Mouse (Mus musculus): Measurements from ENCODE around the gene Pno1.
A peak's percentile ranks its signal among the peaks of the same experiment; 100 is the strongest.
"Not testable (repeated sequence)": the region's sequence is repeated elsewhere in the genome, so short reads cannot be mapped to it uniquely, and the experiment has no call there.

Pno1 gene

DNA sequence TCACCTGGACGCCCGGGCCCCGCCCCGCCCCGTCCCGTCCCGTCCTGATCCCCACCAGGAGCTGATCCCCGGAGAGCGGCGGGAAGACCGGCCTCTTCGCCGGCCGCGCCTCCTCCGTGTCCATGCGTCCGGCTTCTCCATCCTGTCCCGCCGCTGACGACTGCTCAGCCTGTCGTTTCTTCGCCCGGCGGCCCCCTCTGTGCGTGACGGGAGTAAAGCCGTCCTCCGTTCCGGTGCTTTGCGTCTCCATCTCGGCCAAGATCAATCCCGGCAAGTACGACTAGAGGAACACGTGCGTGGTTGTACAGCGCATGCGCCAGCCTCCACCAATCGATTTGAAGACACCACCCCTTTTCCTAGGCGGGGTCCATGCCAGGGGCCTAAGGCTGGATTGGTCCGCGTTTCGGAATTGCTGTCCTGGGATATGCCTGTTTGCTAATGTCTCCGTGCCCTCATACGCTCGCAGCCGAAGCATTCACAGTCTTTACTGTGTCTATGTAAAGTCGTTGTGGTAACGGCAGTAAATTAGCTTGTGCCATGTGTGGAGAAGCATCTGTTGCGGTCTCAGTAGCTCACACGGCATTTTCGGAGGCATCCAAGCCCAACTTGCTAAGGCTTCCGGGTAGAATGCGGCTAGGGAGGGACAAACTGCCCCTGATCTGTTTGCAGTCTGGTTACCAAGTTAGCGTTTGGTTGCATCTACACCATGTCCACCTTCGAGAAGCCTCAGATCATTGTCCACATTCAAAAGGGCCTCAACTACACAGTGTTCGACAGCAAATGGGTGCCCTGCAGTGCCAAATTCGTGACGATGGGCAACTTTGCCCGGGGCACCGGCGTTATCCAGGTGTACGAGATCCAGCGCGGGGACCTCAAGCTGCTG, at the start of gene Pno1:
Gene Pno1 (minus strand): TSS at position 311 of the 883 bp plus-strand sequence.
- peak; percentile 96 for DNase-seq

DNA sequence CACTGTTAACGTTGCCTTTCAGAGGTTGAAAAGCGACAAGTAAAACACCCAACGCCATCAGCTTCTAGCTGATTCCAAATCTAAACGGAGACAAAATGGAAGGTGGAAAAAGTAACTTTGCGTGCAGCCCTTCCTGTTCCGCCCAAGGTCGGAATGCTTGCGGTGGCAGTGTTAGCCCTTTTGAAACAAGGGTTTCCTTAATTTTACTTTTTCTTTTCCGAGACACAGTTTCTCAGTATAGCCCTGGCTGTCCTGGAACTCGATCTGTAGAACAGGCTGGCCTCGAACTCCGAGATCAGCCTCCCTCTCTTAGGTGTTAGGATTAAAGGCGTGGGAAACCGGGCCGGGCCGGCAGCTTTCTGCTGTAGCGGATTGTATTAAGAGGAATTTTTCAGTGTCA, 46.5 kb upstream of the Pno1 start:
- DNase-seq = no peak

- DNase-seq = peak; percentile 98
Observed at GRCm38 (mm10) chr11:17257443-17257842, 46.1 kb upstream of the Pno1 start, which contains the start of gene C1d. TSS of gene C1d (plus strand) at chr11:17257579.

- no peak for DNase-seq
Observed at GRCm38 (mm10) chr11:17256813-17257365, 45.5 kb upstream of the Pno1 start.

DNA sequence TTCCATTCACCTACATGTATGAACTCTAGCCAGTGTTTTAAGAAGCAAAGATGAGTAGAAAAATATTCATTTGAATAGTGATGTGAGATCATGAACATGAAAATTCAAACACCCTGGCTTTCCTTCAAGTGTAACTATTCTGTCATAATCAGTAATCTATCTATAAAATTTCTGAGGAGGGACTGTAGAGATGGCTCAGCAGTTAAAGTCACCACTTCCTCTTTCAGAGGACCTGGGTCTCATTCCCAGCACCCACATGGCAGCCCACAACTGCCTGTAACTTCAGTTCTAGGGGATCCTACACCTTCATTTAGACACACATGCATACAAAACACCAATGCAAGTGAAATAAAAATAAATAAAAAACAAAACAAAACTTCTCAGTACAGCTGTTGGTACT, 37.3 kb upstream of the Pno1 start:
- DNase-seq = no peak

- not testable (repeated sequence) for DNase-seq
Observed at GRCm38 (mm10) chr11:17238598-17238997, 27.2 kb upstream of the Pno1 start.

DNA sequence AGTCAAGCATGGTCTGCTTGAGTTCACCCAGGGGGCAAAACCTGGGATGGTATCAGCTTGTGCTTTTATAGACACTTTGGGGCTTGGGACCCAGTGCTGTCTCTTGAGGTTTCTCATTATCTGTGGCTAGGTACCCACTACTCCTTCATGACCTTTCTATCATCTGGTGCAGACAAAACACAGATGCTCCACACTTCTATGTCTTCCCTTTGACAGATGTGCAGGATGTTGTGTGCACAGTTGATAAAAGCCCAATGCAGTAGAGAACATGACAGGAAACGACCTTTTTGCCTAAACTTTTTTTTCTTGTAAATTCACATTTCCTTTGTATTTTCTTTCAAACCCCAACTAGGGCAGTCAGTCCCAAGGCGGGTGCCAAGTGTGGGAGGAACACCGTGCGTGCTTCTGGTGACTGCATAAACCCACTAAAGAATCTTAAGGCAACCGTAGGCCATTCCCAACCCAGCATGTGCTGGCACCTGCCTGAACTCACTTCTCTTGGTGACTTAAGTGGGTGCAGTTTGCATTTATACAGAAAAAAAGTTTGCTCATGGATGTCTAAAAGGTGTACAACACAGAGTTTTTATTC, 25.2 kb upstream of the Pno1 start:
- DNase-seq = no peak

DNA sequence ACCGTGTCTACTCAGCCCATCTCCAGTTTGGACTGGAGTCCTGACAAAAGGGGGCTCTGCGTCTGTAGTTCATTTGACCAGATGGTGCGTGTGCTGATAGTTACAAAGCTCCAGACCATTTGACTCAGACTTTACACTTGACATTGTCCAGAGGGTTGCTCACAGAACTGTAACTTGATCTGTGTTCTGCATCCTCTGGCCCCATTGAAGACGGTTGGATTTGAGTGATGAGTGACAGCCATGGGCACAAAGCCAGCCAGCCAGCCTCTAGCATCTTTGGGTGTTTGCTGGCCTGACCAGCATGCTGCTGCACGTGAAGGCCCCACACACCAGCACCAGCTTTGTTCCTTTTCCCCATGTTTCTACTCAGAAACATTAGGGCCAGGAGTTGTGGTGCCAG, 21.4 kb upstream of the Pno1 start:
- no peak for DNase-seq

DNA sequence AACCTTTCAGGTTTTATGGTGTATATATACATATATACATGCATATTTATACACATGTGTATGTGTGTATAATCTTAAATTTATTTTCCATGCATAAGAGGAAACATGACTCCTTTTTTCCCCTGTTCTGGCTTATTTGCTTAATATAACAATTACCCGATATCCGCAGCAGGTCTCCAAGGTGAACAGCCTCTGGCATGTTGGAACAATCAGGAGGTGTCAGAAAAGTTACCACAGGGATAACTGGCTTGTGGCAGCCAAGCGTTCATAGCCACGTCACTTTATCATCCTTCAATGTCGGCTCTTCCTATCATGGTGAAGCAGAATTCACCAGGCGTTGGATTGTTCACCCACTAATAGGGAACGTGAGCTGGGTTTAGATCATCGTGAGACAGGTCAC, 9.8 kb upstream of the Pno1 start:
- DNase-seq = no peak

GRCm38 (mm10) chr11:17215475-17215874, 4.1 kb upstream of the Pno1 start:
- DNase-seq = no peak

GRCm38 (mm10) chr11:17212903-17213509, 1.6 kb upstream of the Pno1 start:
- no peak for DNase-seq

- DNase-seq = no peak
Observed at GRCm38 (mm10) chr11:17212141-17212495, 750 bp upstream of the Pno1 start.

- no peak for DNase-seq
Observed at GRCm38 (mm10) chr11:17202481-17202880, 8.9 kb downstream of the Pno1 start.

DNA sequence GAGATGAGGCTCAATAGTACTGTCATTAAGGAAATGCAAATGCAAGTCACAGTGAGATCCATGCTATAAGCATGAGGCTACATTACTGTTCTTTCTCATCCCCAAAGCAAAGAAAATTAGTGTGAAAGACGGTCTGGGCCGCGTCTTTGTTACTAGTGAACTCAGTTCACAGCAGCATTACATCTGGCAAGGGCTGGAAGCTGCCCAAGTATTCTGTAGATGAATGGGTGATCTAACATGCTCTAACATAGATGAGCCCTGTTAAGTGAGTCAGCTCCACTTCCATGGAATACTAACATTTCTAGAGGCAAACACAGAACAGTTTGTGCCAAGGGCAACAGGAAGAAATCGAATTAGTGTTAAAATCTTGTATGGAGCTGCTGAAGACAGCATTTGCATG, 10.4 kb downstream of the Pno1 start:
- DNase-seq = no peak

- no peak for DNase-seq
Observed at GRCm38 (mm10) chr11:17199840-17200501, 11.4 kb downstream of the Pno1 start.

DNA sequence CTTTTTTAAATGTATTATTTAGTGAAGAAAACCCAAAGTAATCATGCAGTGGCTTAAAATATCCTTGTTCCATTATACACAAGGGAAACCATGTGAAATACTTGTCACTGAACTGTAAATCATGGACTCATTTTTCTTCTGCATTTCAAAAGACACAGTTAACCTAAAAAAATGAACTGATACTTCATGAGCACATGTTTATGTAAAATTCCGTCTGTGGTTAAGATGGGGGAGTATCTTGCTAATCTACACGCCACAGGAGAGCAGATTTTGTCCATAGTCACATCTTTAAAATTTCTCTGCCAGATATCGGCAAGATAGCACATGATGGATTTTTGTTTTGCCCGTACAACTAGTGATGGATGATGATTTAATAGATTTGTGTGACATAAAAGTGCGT, 12.2 kb downstream of the Pno1 start:
- no peak for DNase-seq

DNA sequence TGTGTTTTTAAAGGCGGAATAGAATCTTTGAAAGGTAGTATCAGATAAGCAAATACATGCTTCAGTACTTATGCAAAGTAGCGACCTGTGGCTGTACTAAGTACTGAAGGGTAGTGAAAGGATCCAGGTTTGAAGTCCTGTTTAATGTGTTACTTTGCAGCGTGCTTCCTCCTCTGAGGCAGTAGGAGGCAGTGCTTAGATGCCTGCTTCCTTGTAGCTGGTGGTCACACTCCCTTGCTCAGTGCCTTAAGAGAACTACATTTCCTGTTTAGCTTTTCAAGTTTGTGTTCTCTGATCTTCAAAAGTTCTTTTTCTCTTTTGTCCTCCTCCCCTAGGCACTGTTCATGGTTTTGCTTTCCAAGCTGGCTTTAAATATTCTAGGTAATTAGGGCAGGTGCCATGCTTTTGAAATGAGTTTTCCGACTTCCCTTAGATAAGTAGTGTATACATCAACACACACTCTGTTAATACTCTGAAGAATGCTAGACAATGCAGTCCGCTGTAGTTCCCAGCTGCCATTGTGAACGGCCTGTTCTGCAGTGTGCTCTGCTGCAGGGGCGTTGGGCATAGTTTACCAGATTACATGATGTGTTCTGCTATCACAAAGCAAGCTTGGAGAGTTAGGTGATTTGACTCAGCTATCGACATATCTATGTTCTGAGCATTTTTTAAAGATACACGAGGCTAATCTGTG, 19.1 kb downstream of the Pno1 start:
- DNase-seq = no peak

DNA sequence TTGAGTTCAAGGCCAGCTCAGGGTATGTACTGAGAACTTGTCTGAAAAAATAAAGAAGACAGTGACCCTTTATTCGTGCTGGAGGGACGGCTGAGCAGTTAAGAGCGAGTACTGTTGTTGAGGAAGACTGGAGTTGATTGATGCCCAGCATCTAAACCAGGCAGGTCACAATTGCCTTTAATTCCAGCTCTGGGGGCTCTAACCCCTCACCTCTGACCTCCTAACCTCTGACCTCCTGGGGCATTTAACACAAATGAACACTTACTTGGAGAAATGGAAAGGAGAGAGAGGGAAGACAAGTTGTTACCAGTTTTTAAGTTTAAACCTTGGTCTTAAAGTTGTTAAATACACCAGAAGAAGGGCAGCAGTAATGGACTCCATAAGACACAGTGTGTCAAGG, 22.6 kb downstream of the Pno1 start:
- DNase-seq = no peak

GRCm38 (mm10) chr11:17187649-17188048, 23.7 kb downstream of the Pno1 start:
- DNase-seq = no peak

- DNase-seq = no peak
Observed at GRCm38 (mm10) chr11:17183165-17183564, 28.2 kb downstream of the Pno1 start.

DNA sequence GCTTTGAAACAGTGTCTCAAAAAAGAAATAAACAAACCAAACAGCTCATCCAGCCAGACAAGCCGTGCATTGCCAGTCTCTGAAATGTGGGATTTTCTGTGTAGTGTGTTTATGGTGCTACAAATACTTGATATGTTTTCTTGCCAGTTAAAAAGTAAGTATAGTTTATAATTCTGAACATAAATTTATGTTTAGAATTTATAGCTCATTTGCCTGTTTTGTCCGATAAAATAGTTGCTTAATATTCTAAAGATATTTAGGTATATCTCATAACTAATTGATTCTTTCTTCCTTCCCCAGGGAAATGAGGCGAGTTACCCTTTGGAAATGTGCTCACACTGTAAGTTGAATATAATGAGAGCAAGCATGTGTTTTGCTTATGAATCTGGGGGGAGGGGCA, 29.6 kb downstream of the Pno1 start, which contains the start of gene Wdr92:
Gene Wdr92 (plus strand): TSS at position 301 of the 400 bp plus-strand sequence.
- DNase-seq = no peak

GRCm38 (mm10) chr11:17180753-17181152, 30.6 kb downstream of the Pno1 start:
- no peak for DNase-seq
